Mouse (Mus musculus) liver, embryonic 14.5 days (tissue): ENCODE measurements around the gene Arrb2.

Experiments used
- CTCF ChIP-seq: IDR thresholded peaks from 2 replicates; pipeline ENCODE4 v1.5.1; 2016; ENCODE audit warnings: antibody characterized with exemption, low read depth, control low read depth
- EP300 ChIP-seq: IDR thresholded peaks from 2 replicates; pipeline ENCODE4 v1.6.1; 2016; ENCODE audit warnings: antibody characterized with exemption, low read depth

DNA sequence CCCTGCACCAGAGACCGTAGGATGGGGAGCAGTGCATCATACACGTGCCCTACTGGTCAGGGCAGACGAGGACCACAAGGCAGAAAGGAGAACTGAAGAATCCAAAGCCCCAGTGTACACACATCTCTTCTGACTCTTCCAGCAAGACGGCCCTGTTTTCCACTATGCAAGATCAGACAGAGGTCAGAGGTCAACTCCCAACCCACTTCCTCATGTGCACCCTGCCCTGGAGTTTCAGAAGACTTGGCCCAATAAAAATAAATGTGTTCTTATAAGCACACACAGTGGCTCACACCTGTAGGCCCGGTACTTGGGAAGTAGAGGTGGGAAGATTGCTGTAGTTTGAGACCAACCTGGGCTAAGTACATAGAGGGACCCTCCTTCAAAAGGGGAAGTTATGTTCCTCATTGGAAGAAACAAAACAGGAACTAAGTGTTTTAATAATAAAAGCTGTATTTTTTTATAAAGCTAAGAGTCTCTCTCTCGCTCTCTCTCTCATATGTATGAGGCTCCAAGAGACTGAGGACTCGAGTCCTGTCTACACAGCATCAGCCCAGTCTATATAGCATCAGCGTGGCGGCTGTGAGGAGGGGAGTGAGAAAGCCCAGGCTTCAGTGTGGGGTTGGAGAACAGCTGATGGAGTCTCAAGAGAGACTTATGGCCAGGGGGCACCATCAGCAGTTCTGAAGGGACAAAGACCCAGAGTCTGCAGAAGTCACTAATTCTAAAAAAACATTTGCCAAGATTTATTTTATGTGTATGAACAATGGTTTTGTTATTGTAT is 21.0 kb downstream of the Arrb2 start:
- TF ChIP-seq CTCF (no peak), EP300 (no peak)
